Mouse (Mus musculus) heart, adult 2 months (tissue): ENCODE measurements around the gene Zbtb3.

Experiments used
- CTCF ChIP-seq: fragments of 200-600 bp; IDR thresholded peaks from 2 replicates; pipeline ENCODE4 v1.8.1; 2022; ENCODE audit warnings: antibody characterized with exemption, mild to moderate bottlenecking, moderate library complexity
- POLR2A ChIP-seq: fragments of 200-500 bp; IDR thresholded peaks from 2 replicates; pipeline ENCODE4 v1.6.1; 2011; ENCODE audit warnings: mild to moderate bottlenecking, low read depth, low read length, control low read depth; ENCODE audit not compliant: insufficient read depth

DNA sequence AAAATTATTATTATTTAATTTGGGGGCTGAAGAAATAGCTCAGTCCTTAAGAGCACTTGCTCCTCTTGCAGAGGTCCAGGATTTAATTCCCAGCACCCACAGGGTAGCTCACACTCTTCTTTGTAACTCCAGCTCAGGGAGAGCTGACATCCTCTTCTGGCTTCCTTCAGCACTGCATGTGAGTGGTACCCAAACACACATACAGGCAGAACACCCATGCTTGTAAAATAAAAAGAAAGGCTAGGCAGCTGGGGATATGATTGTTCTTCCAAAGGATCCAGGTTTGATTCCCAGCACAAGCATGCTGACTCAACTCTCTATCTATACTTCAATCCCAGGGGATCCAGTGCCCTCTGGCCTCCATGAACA lies 3.4 kb upstream of the Zbtb3 start:
- TF ChIP-seq CTCF (peak; percentile 11; the same call in 1 of the 2 replicates), POLR2A (no peak)
